Mouse (Mus musculus): ENCODE measurements around the gene Atn1. TPM values are rescaled to one million over a fixed set of nuclear protein-coding genes. Genes with fewer than 3 reads are reported as not detected.
A peak's percentile ranks its signal among the peaks of the same experiment; 100 is the strongest.

The Atn1 gene
- total RNA-seq, 2 experiments from 2014 or later, result 134 to 159 TPM

DNA sequence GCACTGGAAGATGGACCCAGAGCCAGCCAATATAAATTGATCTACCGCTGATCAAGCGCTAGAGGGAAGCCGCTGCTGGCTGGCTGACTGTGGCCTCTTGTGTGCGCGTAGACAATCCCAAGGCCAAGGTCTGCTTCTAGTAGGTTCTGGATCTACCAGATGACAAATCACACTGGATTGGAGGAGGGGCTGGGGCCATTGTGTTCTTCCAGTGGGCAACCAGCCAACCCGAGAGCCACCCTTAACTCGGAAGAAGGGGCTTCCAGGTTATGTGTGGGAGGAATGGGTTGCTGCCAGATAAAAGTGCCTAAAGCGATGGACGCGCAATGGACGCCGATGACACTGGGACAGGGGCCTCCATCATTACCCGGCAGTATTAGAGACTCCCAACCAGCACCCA, 38.4 kb downstream of the Atn1 start:
- DNase-seq (ENCODE audit: extremely low spot score in 1 of 2, low spot score in 1 of 2), result no peak

DNA sequence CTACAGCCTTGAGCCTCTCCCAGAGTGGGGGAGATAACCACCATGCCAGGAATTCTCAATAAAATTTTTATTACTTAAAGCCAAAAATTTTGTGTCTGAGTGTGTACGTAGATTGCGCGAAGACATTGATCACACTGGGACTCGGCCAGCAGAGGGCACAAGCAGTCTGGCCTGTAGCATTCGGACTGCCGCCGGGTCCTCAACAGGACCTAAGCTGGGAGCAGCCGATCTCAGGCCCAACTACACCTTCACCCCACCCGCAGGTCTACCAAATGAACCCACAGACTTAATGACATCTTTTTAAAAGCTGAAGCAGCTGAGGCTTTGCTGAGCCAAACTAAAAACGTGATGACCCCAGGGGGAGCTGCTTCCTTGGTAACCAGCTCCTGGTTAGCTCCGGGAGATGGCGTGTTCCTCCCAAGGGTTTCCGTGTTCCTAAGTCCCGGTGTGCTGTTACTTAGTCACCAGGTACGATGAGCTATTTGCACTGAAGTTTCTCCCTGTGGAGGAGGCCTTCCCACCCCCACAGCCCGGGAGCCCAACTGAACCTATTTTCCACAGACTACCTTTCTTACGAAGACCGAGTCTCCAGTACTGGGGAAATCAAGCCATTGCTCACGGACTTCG, 39.3 kb downstream of the Atn1 start:
- DNase-seq (ENCODE audit: extremely low spot score in 1 of 2, low spot score in 1 of 2), result no peak

GRCm38 (mm10) chr6:124712918-124713317, 43.4 kb downstream of the Atn1 start:
- no peak for DNase-seq (ENCODE audit: extremely low spot score in 1 of 2, low spot score in 1 of 2)

DNA sequence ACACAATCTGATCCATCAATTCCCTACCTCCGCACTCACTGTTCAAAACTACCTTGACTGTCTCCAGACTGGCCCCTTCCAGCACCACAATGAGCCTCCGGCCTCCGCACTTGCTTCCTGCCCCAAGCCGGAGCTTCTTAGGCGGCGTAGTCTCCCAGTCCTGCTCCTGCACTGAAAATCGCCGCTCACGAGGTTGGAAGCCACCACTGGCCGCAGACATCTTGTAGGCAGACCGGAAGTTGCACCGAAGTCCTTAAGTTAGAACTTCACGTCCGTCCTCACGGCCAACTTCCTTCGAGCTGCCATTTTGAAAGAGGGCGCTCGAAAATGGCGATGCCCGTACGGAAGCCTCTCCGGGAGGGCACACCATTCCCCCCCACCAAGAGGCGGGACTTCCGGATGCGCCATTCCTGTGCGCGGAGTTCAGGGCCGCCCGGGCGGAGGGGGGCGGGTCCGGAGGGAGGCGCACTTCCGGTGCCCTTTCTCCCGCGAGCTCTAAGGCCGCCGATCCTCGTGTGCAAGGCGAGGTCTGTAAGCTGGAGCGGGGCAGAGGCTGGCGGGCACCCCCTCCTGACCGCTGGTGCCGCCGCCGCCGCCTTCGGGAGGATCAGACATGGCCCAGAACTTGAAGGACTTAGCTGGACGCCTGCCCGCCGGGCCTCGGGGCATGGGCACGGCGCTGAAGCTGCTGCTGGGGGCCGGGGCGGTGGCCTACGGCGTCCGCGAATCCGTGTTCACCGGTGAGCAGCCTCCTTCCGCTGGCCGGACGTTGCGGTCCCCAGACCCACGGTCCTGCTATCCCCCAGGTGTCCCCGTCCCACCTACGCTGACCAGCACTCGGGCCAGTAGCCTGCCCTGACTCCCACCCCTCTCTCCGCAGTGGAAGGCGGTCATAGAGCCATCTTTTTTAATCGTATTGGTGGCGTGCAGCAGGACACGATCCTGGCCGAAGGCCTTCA, 44.2 kb downstream of the Atn1 start, which contains the start of the genes Emg1 and Phb2:
Emg1 (minus strand) TSS at position 355 of the 959 bp plus-strand sequence.
Phb2 (plus strand) TSS at position 513 of the 959 bp plus-strand sequence.
- peak; percentile 91 to 94 for DNase-seq (ENCODE audit: extremely low spot score in 1 of 2, low spot score in 1 of 2)

DNA sequence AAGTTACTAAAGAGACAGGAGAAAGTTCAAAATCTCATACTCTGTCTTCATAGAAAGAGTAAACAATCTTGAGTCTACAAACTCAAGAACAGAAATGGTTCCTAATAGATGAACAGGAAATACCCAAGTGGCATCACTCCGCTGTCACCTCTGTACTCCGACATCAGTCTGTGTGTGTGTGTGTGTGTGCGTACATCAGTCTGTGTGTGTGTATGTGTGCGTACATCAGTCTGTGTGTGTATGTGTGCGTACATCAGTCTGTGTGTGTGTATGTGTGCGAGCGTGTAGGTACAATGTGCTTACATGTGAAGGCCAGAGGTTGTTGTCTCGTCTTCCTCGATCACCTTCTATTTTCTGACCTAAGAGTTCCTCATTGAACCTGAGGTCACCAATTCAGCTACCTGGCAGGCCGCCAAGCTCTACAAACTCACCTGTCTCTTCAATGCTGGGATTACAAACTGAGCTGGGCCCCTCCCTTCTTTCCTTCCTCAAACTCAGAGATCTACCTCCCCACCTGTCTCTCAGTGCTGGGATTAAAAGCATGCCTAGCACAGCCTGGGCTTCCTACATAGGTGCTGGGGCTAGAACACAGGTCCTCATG, 47.9 kb downstream of the Atn1 start:
- DNase-seq (ENCODE audit: extremely low spot score in 1 of 2, low spot score in 1 of 2), result no peak

GRCm38 (mm10) chr6:124706061-124706627, 50.2 kb downstream of the Atn1 start:
- DNase-seq (ENCODE audit: extremely low spot score in 1 of 2, low spot score in 1 of 2), result no peak

GRCm38 (mm10) chr6:124704417-124704816, 51.9 kb downstream of the Atn1 start:
- no peak for DNase-seq (ENCODE audit: extremely low spot score in 1 of 2, low spot score in 1 of 2)

DNA sequence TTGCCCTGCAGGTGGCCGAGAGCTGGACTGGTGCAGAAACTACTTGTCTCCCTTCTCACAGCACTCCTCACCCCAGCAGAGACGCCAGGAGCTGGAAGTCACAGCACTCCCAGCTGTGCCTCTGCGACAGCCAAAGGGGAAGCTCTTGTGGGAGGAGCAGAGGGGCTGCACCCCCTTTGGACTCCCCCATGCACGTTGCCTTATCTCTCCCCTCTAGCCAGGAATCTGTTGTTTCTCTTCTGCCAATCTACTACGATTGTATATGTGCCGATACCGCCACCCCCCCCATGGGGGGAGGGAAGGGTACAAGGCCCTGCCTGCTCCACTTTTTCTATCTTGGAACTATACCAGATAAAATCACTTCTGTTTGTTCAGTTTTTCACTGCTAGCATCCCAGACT, 52.5 kb downstream of the Atn1 start:
- DNase-seq (ENCODE audit: extremely low spot score in 1 of 2, low spot score in 1 of 2), result no peak

DNA sequence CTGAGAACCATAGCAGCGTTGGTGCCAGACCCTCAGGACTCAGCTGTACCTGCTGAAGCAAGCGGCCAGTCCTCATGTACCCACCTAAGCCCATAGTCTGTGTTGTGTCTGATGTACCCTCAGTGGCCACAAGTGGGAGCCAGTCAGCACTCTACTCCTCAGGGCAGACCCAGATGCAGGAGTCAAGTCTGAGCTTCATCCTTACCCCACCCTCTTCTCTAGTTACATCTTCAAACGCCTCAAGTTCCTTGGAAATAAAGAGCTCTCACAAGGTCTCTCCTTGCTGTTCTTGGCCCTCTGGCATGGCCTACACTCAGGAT, 53.6 kb downstream of the Atn1 start:
- peak; percentile 54 to 74 for DNase-seq (ENCODE audit: extremely low spot score in 1 of 2, low spot score in 1 of 2)

DNA sequence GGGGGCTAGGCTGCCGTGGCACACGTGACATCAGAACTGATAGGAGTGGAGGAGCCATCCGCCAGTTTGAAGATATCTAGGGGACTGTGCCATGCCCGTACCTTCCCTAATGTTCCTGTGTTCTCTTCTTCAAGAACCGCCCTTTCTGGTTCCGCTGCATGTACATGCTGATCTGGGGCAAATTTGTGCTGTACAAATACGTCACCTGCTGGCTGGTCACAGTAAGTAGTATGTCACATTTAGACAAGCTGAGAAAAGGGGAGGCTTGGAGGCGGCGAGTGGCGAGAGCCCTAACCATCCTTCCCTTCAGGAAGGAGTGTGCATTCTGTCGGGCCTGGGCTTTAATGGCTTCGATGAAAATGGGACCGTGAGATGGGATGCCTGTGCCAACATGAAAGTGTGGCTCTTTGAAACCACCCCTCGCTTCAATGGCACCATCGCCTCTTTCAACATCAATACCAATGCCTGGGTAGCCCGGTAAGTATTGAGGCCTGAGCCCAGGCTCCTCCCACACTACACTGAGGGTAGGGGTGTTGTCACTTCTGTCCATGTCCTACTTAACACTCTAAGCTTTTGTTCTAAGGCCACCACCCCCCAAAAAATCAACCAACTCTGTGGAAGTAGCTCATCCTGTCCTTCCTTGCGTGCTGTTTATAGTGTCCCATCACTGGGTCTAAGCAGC, 54.1 kb downstream of the Atn1 start:
- DNase-seq (ENCODE audit: extremely low spot score in 1 of 2, low spot score in 1 of 2), result no peak

- DNase-seq (ENCODE audit: extremely low spot score in 1 of 2, low spot score in 1 of 2), result no peak
Measured at GRCm38 (mm10) chr6:124701338-124701737, 55.0 kb downstream of the Atn1 start.

DNA sequence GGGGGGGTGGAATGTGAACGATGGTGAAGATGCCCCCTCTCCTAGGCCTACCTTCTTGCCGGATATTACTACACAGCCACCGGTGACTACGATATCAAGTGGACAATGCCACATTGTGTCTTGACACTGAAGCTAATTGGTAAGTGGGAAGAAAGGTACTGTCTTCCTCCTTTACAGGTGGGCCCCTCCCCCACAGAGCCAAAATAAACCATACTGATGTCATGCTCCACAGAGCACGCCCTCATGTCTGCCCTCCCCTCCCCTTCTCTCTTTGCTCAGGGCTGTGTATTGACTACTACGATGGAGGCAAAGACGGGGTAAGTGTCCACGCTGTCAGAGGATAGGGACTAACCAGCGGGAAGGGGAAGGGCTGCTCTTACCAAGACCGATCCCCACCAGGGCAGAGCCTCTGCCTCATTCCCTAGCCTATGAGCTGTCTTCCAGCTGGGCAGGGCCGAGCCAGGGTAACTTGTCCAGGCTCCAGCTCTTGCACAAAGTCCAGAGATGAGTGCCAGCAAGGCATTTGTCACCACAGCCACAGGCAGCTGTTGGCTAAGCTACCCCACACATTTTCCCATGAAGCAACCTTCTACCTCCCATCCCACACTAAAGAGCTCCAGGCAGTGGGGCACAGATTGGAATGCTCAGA, 56.2 kb downstream of the Atn1 start:
- DNase-seq (ENCODE audit: extremely low spot score in 1 of 2, low spot score in 1 of 2), result no peak

DNA sequence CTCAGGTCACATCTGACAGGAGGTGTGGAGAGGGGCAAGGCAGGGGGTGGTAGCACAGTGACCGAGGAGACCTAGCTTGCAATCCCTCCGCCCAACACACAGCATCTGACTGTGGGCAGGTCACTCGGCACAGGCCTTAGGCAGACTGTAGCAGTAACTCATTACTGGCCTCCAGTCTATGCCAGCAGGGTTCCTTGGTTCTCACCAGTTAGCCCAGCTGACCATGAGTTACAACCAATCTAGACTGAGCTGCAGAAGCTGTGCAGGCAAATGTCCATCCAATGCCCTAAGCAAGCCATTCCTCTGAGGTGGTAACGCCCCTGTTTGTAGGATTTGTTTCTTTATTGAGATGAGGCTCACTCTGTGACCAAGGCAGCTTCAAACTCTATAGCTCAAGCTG, 57.0 kb downstream of the Atn1 start:
- no peak for DNase-seq (ENCODE audit: extremely low spot score in 1 of 2, low spot score in 1 of 2)

GRCm38 (mm10) chr6:124698751-124699150, 57.6 kb downstream of the Atn1 start:
- no peak for DNase-seq (ENCODE audit: extremely low spot score in 1 of 2, low spot score in 1 of 2)

DNA sequence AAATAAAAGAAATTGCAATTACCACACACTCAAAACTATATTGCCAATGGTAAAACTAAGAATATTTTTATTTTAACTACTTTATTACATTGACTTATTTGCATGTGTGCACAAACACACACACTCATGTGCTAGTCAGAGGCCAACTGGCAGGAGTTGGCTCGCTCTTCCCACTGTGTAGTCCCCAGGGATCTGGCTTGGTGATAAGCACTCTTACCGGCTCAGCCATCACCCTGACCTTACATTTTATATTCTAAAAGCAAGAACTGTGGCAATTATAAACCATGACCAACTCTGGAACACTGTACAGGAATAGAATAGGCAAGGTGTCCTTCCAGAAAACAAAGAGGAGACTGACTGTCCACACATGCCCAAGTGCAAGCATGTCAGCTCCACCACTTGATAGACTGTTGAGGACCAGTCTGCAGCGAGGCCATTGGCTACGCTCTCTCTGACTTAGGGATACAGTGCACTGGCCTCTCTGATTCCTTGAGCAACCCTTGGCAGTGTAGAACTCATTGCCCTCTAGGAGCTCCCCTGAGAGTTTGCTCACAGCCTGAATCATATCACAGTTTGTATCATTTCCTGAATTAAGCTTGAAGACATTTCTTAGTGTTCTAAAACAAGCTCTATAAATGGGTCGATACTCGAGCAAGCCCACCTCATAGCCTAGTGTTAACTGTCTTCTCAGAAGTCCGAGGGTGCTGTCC, 59.7 kb downstream of the Atn1 start:
- no peak for DNase-seq (ENCODE audit: extremely low spot score in 1 of 2, low spot score in 1 of 2)

DNA sequence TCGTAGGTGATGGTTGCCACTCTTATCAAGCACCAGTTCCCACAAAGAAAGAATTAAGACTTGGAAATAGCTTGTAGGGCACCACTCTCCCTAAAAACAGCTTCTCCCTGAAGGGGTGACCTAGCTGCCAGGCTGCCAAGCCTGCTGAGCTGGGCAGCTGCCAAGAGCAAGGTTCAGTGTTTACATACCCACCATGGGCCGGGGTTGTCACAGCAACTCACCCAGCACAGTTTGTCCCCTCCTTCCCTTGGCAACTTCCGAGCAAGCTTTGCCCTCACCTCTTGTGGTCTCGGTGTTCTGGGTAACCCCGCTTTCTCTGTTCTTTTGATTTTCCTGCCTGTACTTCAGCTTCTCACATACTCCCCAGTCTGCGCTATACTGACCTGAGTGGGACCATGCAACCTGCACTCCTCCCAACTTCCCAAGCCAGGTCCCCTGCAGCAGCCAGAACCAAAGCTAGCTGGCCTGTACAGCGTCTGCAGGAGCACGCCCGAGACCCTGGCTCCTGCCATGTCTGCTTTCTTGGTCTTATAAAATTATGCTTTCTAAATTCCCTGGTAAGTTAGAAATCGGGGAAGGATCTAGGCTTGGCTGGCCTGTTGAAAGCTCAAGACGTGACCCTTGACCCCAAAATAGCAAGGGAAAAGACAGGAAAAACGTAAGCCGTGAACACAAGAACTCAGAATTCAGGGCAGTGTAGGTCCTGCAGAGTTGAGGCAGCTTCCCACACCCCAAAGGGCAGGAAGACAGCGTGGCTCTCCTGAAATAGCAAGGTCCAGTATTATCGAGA, 62.0 kb downstream of the Atn1 start:
- peak in 1 of 2 experiments; percentile 56 for DNase-seq (ENCODE audit: extremely low spot score in 1 of 2, low spot score in 1 of 2)

DNA sequence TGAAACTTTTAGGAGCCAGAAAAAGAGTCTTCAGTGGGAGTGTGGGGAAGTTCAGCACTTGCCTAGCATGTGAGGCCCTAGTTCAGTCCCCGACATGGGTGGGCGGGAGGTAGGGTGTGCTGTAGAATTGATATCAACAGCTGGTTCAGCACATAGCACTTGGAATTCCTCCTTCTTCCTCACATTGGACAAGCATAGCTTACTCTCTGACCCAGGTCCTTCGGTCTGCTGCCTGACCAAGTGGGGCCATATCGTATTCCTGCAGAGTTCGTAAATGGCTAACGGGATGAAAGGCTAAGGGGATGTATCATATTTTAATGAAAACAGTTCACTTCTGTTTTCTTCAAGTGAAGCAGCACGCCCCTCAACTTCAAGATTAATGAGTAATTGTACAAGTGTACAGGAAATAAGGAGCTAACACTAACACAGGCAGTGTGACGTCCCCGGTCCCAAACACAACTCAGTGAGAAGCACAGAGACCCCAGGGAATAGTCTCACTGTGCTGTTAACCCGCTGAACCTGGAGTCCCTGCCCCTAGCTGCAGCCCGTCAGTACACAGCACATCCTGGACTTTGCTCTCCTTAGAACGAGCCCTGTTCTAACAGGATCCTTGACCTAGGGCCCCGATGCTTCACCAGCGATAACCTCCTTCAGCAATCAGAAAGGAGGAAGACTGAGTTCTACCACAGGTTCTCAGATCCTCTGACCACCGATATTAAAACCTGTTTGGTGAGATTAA, 62.9 kb downstream of the Atn1 start:
- no peak for DNase-seq (ENCODE audit: extremely low spot score in 1 of 2, low spot score in 1 of 2)
